In genomic region chr11:77906097-77906687, GRCm38 (mm10) we compare ENCODE assay signal across 11 mouse cellular contexts. TPM values are rescaled to one million over a fixed set of nuclear protein-coding genes. Genes with fewer than 3 reads are reported as not detected.
A peak's percentile ranks its signal among the peaks of the same experiment; 100 is the strongest.
DNase-seq lines count a peak whose midpoint lies in the region; ATAC-seq and TF ChIP-seq lines count a peak whose summit lies in the region.
"Had no signal": no experiment of that assay in that cellular context is flagged by ENCODE, and none has a peak within 500 bp of the region (broad histone marks: within the 10 kb centered on the region; RNA-seq: fewer than 3 reads in every experiment).

No protein-coding gene starts in this region.

- H3K9me3 ChIP-seq in lung, embryonic 16.5 days (ENCODE audit: control insufficient read depth, low read length), result no peaks in the 10 kb centered on the region
- no peaks in the 10 kb centered on the region for H3K9me3 ChIP-seq in lung, postnatal 0 days (ENCODE audit: low read length)
- H3K9me3 ChIP-seq in midbrain, embryonic 16.5 days (replicated peaks; ENCODE audit: control insufficient read depth, low read length, poor library complexity, severe bottlenecking), result no peaks in the 10 kb centered on the region
- H3K9me3 ChIP-seq: G1E had no signal

- no peak overlapping the region for H3K27ac ChIP-seq in lung, embryonic 16.5 days (ENCODE audit: low read length)
- H3K27ac ChIP-seq in lung, postnatal 0 days (ENCODE audit: low read length), result no peak overlapping the region
- H3K27ac ChIP-seq in midbrain, embryonic 16.5 days (ENCODE audit: low read length), result peak overlapping the region; percentile 73

- H3K4me2 ChIP-seq in lung, embryonic 16.5 days (ENCODE audit: low read depth, low read length), result no peak overlapping the region
- H3K4me2 ChIP-seq in lung, postnatal 0 days (replicated peaks; ENCODE audit: low read depth, low read length), result no peak overlapping the region
- H3K4me2 ChIP-seq in midbrain, embryonic 16.5 days (ENCODE audit: low read length), result peak overlapping the region; percentile 39

- TF ChIP-seq EP300 in lung, postnatal 0 days (IDR thresholded peaks at IDR 0.05), result no peak

- ATAC-seq in lung, embryonic 16.5 days (ENCODE audit: low read depth), result 0 out of 2 replicates have a peak, but pooled peaks have one; percentile 40
- ATAC-seq in lung, postnatal 0 days, result no peak
- no peak for ATAC-seq in midbrain, embryonic 16.5 days

- no peak overlapping the region for H3K9ac ChIP-seq in lung, embryonic 16.5 days (ENCODE audit: low read length)
- H3K9ac ChIP-seq in lung, postnatal 0 days (replicated peaks; ENCODE audit: low read depth), result no peak overlapping the region
- H3K9ac ChIP-seq in midbrain, embryonic 16.5 days (ENCODE audit: low read depth, low read length), result 0 out of 2 replicates have a peak overlapping the region, but pooled peaks have one; percentile 18

- H3K27me3 ChIP-seq in lung, embryonic 16.5 days (ENCODE audit: control insufficient read depth, insufficient read depth, low read depth, low read length), result no peaks in the 10 kb centered on the region
- H3K27me3 ChIP-seq in lung, postnatal 0 days (replicated peaks; ENCODE audit: insufficient read depth, low read length), result no peaks in the 10 kb centered on the region
- no peaks in the 10 kb centered on the region for H3K27me3 ChIP-seq in midbrain, embryonic 16.5 days (ENCODE audit: control insufficient read depth, insufficient read depth, low read depth, low read length)

- no peak overlapping the region for H3K4me3 ChIP-seq in lung, embryonic 16.5 days (ENCODE audit: low read length)
- H3K4me3 ChIP-seq in lung, postnatal 0 days (ENCODE audit: low read depth, low read length), result no peak overlapping the region
- no peak overlapping the region for H3K4me3 ChIP-seq in midbrain, embryonic 16.5 days (ENCODE audit: low read depth, low read length)

- H3K4me1 ChIP-seq in lung, embryonic 16.5 days (replicated peaks; ENCODE audit: control insufficient read depth, insufficient read depth, low read length), result peaks cover 27% of the 10 kb centered on the region
- peaks cover 14% of the 10 kb centered on the region; the same call in 1 of the 2 replicates for H3K4me1 ChIP-seq in lung, postnatal 0 days (ENCODE audit: insufficient read depth, low read depth, low read length)
- H3K4me1 ChIP-seq in midbrain, embryonic 16.5 days (ENCODE audit: control insufficient read depth, insufficient read depth, low read length), result peaks cover 41% of the 10 kb centered on the region

- no peaks in the 10 kb centered on the region for H3K36me3 ChIP-seq in lung, embryonic 16.5 days (ENCODE audit: control insufficient read depth, insufficient read depth, low read length)
- no peaks in the 10 kb centered on the region for H3K36me3 ChIP-seq in lung, postnatal 0 days (ENCODE audit: insufficient read depth, low read length)
- H3K36me3 ChIP-seq in midbrain, embryonic 16.5 days (ENCODE audit: control insufficient read depth, insufficient read depth, low read length), result no peaks in the 10 kb centered on the region
- H3K36me3 ChIP-seq: G1E had no signal

- DNase-seq in lung, postnatal 0 days (ENCODE audit: low spot score), result no peak
- DNase-seq in cerebellum, adult 9-10 months, result peak; percentile 88
- DNase-seq in gonadal fat pad, adult 2 months (ENCODE audit: low read depth), result peak; percentile 20
- no peak for DNase-seq in adrenal gland, adult 2 months
- no peak for DNase-seq in right cerebral cortex, adult 18-20 months
- DNase-seq in ovary, postnatal 14 days (ENCODE audit: low spot score), result no peak

- no peak for TF ChIP-seq CTCF in lung, postnatal 0 days (IDR thresholded peaks at IDR 0.05)

- 28% methylated on average over 19 of the region's 19 CpGs for WGBS in lung, embryonic 16.5 days
- 35% methylated on average over 19 of the region's 19 CpGs for WGBS in lung, postnatal 0 days
- WGBS in midbrain, embryonic 16.5 days, result 10% methylated on average over 19 of the region's 19 CpGs

RNA-seq across cellular contexts. Expression of gene Pipox, which starts 12.3 kb away (rescaled TPM):
- polyA plus RNA-seq in lung, embryonic 16.5 days (2015; fragmentation: Nextera tagmentation; extraction: Ambion mirVana), result 1.1 and 1.7 TPM in 2 replicates
- 0.23 and 0.40 TPM in 2 replicates for polyA plus RNA-seq in lung, postnatal 0 days (2015; fragmentation: Nextera tagmentation; extraction: Ambion mirVana)
- 7.4 and 9.6 TPM in 2 replicates for polyA plus RNA-seq in gonadal fat pad, adult 2 months (2012; rRNA removed)
- 6.0 and 7.5 TPM in 2 replicates for polyA plus RNA-seq in midbrain, embryonic 16.5 days (2015; fragmentation: Nextera tagmentation; extraction: Ambion mirVana)
- total RNA-seq in adrenal gland, adult 2 months (2021), result 1 to 10 TPM in 1 of 2 experiments, under 1 TPM in 1; 0.35 to 1.8 TPM
- 3.0 and 4.3 TPM in 2 replicates for polyA plus RNA-seq in adrenal gland, adult 2 months (2012; rRNA removed)
- total RNA-seq: G1E; hematopoietic stem cell, adult 5-6 weeks; neutrophil, adult 5-6 weeks had no signal
- polyA plus RNA-seq: G1E had no signal

RNA-seq across cellular contexts. Expression of gene Sez6, which starts 24.4 kb away (rescaled TPM):
- 0.34 and 0.69 TPM in 2 replicates for polyA plus RNA-seq in lung, embryonic 16.5 days (2015; fragmentation: Nextera tagmentation; extraction: Ambion mirVana)
- polyA plus RNA-seq in lung, postnatal 0 days (2015; fragmentation: Nextera tagmentation; extraction: Ambion mirVana), result 0.04 and 0.06 TPM in 2 replicates
- polyA plus RNA-seq in gonadal fat pad, adult 2 months (2012; rRNA removed), result 1.2 and 1.3 TPM in 2 replicates
- polyA plus RNA-seq in midbrain, embryonic 16.5 days (2015; fragmentation: Nextera tagmentation; extraction: Ambion mirVana), result 140 and 146 TPM in 2 replicates
- 1 to 10 TPM; 2.9 to 4.4 TPM for total RNA-seq in adrenal gland, adult 2 months (2021)
- 1.5 and 2.0 TPM in 2 replicates for polyA plus RNA-seq in adrenal gland, adult 2 months (2012; rRNA removed)
- total RNA-seq: hematopoietic stem cell, adult 5-6 weeks; neutrophil, adult 5-6 weeks had no signal

Comparison
In these comparisons a context has a peak if more than half of its experiments do, and no peak if none do; other contexts are left out.
1. DNase-seq: peak in cerebellum, adult 9-10 months (single experiment) and gonadal fat pad, adult 2 months (single experiment); none in lung, postnatal 0 days (single experiment), adrenal gland, adult 2 months (single experiment), right cerebral cortex, adult 18-20 months (single experiment) and ovary, postnatal 14 days (single experiment).
2. RNA of gene Sez6, which starts 24.4 kb away (polyA plus RNA-seq): 140 to 146 TPM in midbrain, embryonic 16.5 days; 1.5 to 2.0 TPM in adrenal gland, adult 2 months, 1.2 to 1.3 TPM in gonadal fat pad, adult 2 months, 0.34 to 0.69 TPM in lung, embryonic 16.5 days and 0.04 to 0.06 TPM in lung, postnatal 0 days; every median in the first group is over 10 times any median in the second.